Mouse (Mus musculus) frontal cortex, postnatal 36 days (tissue): Measurements from ENCODE around the gene Scaper.

Experiments
- DNase-seq, 2 experiments: peaks; one replicate each; pipeline ENCODE4 v3.0.0; 2022; ENCODE audit warnings: low spot score in 2 of 2

Gene Scaper

DNA sequence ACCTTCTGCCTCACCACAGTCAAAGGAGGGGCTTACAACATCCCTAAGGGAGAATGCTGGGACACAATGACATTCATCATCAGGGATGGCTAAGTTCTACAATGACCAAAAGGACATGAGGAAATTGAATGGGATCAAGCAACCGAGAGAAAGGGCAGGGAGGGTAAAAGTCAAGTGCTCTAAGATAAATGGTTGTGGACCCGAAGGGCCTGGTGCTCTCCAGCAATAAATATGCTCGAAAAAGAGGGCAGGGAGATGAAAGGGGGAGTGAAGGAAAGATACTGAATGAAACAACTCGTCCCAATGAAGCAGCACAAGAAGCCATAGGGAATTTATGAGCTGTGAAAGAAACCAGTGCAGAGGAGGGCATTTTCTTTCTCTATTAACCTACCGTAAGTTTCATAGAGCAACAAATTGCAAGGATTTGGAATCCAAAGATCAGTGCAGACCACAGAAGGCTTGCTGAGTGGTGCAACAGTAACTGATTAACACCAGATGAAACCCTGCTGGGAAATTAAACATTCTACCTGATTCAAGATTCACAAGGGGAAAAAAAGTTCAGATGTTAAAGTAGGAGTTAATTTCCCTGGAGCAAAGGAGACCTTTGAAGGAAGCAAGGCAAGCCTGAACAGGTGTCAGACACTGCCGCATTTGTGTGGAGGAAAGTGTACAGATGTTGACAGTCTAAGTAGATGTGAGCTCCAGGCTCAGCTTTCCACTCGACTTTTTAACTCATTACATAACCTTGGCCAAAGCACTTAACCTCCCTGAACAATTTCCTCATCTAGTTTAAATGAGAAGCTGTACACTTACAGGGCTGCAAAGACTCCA lies 329.0 kb downstream of the Scaper start:
- DNase-seq: no peak

DNA sequence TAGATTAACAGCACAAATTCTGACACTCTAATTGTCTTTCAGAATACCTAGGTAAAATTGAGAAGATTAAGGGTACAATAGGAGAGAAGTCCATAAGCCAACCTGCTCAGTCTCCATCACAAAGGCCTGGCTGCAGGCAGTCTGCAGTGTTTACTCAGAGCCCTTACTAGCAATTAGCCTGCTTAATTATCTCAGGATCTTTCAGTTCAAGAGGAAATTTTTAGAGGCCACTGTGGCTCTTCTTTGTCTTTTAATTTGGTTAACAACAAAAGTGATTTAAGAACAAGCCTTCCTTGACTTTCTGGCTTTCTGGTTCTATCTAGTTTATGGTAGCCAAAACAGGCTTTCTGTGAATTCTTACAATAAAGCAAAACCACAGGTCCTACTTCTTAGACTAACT lies 339.3 kb downstream of the Scaper start:
- DNase-seq: no peak

DNA sequence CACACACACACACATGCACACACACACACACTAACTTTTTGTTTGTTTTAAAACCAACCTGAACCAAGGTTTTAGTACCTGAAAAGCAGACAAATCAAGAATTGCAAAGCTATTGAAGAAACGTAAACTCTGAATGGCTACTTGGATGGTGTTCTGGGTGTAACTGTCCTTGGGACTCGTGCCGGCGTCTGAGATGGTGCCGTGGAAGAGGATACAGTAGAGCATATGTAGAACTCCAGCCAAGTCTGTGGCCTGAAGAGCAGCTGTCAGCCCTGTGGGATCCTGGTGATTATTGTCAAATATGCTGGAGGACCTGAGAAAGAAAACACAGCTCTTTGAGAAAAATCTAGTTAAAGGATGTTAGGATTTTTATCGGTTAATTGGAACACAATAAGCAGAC lies 351.8 kb downstream of the Scaper start:
- no peak for DNase-seq

DNA sequence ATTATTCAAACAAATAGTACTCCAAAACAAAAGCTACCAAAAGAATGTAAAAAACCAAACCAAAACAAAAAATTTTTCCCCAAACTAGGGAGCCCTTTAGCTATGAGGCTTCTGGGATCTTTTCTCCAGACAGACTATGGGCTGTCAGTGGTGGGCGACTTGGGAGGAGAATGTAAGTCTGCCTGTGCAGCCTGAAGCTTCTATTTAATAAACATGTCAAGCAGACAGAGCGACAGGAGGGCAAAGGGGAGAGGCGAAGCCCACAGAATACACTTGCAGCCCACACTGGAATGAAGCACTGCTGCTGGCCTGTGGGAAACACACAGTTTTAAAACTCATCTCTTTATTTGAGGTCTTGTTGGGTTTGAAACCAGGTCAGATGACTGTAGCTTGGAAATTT lies 356.5 kb downstream of the Scaper start:
- DNase-seq: no peak

DNA sequence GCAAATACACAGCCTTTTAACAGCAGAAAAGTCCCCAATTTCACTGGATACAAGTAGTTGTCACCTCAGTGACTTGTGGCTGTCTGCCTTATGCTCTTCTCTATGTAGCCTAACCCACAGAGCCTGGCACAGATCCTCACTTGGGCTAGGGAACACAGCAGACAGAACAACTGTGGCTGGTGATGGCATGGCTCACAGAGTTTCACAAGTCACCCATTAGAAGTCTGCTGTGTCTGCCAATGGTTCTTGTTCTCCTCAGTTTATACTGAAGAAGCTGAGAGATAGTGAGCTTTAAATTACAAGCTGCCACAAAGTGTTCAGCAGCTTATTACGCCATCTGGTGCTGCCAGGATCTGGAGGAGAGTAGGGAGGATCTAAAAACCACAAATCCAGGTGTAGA lies 361.3 kb downstream of the Scaper start:
- peak; percentile 4 to 11 for DNase-seq

DNA sequence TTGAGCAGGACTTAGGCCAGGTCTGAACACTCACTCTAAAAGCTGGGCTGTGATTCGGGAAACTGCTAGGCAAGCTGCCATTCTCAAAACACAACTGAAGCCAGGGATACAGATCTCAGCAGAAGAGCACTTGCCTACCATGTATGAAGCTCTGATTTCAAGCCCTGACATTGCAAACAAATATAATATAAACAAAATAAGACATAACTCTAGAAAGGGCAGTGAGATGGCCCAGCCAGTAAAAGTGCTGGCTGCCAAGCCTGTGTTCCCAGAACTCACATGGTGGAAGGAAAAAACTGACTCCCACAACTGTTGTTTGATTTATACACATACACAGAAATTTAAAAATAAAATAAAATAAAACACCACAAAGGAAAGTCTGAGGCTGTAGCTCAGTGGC lies 366.8 kb downstream of the Scaper start:
- DNase-seq: no peak

DNA sequence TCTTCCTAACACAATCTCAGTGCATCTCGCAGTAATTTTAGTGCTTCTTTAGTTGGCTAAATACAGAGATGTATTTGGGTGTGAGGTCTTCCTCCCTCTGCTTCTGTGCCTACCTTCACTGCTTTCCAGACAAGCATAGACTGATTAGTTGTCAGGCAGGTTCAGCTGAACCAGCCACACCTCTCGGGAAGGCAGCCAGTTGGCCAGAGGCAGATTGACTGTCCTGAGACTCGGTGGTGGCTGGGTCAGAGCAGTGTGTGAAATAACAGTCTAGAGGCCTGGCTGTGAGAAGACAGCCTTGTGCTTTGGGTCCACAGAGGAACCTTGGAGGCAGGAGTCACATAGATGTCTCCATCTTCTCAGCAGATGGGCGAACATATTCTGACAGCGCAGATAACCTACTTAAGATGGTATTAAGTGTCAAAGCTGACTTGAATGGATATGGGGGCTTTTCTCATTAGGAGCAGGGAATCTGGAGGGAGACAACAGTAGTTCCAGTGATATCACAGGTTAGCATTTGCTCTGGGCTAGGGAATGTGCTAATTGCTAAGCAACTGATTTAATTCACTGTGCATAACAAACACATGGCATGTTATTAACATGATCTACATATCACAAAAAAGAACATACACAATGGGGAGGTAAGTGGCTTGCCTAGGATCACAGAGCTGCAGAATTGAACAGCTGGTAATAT lies 369.3 kb downstream of the Scaper start:
- DNase-seq: no peak

DNA sequence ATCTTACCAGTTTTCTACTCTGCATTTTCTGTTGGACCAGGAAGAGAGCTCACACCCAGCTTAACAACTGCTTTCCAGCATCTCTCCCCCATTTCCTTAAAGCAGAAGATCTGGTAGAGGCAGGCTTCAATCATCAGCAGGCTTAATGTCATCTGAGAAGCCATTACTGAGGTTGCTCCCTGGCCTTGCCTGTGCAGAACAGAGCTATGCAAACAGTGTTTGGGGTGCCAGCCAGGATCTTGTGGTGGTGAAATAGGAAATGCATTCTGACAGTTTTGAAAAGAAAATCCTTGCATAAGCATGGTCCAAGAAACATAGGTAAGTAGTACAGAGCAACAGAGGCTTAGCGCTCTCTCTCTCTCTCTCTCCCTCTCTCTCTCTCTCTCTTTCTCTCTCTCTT lies 377.0 kb downstream of the Scaper start:
- DNase-seq: no peak

DNA sequence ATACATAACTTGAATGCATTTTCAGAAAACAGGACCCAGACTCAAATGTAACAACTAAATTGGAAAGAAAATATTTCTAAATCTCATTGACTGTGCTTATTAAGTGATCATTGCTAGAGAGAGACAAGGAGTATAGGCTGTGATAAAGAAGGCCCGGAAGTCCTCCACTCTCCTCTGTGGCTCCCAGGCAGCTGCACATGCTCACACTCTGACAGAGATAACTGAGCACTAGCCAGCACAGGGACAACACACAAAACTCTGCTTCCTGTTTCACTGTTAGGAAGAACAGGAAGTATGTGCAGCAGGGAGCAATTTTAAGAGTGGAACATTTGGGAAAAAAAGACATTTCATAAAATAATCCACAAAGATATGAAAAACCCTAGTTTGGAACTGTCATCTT lies 382.9 kb downstream of the Scaper start:
- DNase-seq: no peak

DNA sequence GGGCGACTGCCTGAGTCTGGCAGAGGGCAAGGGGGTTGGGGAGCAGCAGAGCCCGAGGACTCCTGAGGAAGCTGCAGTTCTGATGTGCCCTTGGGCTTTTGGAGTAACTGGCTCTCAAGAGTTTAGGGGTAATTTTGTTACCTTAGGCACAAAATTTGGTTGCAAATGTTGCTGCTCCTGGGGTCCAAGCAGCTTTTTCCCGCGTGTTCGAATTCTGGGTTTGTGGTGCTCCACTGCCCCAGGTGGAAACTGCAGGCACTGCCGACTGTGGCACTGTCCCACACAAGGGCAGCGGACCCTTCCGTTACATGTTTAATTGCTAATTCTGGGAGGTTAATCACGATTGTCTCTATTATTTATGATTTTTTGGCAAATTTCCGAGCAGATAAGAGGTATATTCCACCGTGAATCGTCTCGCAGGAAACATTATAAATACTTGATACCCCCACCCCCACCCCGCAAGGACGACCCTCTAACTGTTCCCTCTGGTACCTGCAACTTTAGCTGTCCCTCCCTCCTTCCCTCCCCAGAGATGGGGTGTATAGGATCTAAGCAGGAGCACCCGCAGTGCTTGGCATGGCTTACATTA lies 388.5 kb downstream of the Scaper start:
- DNase-seq: no peak

DNA sequence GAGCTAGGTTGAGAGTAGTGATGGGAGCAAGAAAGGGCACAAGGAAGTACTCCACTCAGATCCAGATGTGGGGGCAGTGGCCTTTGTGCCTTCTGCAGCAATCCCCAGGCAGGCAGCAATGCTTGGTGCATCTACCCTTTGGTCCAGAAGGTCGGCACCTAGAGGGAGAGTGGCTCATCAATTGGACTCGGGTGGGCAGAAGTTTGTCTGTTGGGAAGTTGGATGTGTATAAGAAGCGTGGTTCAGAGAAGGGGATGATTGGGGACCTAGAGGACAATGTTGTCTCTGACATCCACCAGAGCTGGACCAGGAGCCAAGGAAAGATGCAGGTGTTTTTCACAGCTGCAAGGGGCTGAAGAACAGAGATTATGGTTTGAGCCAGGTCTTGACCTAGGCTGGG lies 389.0 kb downstream of the Scaper start:
- DNase-seq: no peak

DNA sequence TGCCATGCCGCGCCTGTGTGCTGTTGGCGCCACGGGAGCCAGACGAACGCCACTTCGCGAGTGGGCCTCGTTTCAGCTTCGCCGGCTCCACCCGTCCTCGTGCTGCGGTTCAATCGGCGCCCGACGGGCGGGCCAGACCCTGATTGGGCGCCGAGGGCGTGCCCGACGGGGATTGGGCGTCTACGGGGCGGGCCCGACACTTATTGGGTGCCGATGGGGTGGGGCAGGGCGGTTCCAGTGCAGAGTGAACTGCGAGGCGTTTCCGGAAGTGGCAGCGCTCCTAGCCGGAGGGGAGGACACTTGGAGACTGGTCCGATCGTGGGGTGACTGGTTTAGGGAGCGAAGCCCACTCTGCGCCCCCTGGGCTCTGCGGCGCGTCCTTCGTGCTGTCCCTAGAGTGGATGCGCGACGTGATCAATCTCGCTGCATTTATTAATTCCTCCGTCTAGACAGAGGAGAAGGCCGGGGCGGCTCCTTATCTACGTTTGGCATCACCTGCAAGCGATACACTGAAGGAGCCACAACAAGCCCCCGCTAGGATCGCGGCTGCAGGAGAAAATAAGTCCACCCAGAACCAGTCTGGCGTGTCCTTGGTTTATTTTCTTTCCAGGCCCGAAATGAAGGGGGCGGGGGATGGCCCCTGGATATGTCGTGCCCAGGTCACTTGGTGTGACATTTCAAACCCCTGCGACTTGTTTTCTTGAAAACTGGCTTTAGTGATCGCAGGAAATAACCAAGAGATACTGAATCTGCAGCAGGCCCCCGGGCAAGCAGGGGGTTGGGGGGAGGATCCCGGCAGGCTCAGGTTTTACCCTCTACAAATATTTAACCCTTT lies 391.5 kb downstream of the Scaper start:
- peak; percentile 6 to 7 for DNase-seq

DNA sequence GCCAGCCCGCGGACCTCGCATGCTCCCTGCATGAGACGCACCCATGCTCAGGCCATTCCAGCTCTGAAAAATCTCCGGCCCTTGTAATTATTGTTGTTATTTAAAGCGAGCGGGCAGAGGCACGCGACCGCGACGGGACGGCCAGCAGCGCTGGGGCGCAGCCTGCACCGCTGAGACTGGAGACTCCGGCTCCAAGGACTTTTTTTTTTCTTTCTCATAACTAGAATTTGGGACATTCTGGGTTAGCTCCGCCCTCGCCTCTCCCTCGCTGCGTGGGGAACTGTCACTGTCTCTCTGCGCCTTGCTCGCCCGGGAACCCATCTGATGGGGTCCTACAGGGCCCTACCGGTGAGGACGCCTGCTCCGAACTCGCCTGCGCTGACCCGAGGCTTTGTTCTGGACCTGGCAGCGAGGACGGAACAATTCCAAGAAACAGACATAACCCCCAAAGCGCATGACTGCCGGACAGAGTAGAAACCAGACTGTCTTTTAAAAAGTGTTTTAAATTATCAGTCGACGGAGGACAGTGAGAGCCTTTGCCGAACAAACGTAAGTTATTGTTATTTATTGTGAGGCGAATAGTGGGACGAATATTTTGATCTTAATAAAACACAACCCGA lies 392.3 kb downstream of the Scaper start:
- DNase-seq: peak; percentile 11 to 16

DNA sequence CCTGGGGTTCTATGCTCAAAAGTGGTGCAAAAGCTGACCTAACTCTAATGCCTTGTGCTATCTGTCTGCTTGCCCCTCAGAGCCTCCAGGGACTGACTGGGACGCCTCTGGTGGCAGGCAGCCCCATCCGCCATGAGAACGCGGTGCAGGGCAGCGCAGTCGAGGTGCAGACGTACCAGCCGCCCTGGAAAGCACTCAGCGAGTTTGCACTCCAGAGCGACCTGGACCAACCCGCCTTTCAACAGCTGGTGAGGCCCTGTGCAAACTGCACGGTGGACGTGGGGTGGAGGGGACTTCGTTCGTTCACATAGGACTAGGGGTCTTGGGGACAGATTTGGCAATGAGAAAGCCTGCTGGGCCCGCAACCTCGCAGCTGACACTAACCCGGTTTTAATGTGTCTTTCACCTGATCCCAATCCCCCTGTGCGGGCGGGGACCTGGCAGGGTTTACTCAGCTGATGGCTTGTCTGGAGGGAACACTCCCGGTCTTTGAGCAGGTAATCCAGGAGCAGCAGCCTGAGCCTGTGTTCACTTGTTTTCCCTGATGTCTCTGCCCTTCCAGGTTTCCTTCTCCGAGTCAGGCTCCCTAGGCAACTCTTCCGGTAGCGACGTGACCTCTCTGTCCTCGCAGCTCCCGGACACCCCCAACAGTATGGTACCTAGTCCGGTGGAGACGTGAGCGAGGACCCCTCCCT lies 392.9 kb downstream of the Scaper start:
- DNase-seq: peak; percentile 31 to 39

DNA sequence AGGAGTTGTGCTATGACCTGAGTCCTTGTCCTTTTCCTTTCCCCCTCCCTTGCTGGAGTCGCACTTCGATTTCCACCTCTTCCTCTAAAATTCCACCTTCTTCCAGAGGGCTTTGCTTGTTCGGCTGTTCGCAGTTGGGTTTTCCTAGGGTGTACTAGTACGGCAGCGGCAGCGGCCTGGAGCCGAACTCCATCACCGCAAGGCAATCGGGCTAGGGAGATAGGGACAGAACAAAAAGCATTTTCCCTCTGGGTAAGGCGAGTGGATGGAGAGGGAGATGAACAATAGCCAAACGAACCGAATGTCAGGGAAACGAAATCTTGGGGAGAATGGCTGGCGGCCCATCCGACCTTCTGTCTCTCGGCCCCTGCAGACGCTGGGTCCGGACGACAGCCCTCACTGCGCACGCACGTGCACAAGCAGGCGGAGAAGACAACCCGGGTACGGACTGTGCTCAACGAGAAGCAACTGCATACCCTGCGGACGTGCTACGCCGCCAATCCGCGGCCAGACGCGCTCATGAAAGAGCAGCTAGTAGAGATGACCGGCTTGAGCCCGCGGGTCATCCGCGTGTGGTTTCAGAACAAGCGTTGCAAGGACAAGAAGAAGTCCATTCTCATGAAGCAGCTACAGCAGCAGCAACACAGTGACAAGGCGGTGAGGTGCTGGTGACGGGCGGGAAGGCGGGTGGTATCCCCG lies 394.1 kb downstream of the Scaper start:
- DNase-seq: peak; percentile 59 to 63

DNA sequence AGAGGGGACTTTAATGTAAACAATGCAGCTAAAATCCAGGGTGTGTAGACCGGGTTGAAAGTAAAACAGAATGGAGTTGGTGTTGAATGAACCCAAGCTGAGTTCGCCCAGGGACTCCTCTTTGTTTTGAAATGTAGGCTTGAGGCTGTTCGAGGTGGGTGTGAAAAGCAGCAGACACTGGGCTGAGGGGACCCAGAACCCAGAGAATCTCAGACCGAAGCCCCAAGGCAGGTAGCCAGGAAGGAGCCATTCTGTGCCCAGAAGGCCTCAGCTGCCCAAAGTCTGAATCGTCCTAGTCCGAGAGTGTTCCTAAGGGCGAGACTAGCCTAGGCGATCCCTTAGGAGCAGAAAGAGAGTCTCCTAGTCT lies 394.6 kb downstream of the Scaper start:
- no peak for DNase-seq

DNA sequence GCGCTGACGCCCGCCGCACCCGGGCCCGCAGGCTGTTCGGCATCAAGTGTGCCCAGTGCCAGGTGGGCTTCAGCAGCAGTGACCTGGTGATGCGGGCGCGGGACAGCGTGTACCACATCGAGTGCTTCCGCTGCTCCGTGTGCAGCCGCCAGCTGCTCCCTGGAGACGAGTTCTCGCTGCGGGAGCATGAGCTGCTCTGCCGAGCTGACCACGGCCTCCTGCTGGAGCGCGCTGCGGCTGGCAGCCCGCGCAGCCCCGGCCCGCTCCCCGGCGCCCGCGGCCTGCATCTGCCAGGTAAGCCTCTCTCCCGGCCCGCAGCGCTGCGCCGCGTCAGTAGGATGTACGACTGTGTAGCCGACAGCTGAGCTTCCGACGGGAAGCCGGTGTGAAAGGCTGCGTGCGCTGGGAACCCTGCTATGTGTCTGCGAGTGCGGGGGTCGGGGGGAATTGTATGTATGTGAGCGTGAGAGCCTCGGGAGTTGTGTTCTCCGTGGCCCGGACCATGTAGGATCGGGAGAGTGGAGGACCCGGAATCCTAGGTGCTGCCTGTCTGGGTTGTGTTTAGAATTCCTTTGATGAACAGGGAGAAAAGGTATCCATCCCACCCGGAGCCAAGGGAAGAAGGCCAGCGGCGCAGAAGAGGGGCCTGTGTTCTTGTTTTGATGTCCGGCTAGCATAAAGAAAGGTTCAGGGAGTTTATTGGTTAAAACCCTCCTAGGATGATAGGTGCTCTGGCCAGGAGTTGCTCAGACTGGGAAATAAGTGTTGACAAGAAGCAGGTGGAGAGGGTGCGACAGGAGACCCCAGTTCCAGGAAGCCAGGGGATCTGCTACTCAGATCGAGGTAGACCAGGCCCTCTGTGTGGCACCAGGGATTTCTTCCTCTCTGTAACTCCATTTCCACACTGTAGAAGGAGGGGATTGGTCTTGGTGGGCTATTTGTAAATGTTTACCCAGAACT lies 395.3 kb downstream of the Scaper start:
- no peak for DNase-seq

DNA sequence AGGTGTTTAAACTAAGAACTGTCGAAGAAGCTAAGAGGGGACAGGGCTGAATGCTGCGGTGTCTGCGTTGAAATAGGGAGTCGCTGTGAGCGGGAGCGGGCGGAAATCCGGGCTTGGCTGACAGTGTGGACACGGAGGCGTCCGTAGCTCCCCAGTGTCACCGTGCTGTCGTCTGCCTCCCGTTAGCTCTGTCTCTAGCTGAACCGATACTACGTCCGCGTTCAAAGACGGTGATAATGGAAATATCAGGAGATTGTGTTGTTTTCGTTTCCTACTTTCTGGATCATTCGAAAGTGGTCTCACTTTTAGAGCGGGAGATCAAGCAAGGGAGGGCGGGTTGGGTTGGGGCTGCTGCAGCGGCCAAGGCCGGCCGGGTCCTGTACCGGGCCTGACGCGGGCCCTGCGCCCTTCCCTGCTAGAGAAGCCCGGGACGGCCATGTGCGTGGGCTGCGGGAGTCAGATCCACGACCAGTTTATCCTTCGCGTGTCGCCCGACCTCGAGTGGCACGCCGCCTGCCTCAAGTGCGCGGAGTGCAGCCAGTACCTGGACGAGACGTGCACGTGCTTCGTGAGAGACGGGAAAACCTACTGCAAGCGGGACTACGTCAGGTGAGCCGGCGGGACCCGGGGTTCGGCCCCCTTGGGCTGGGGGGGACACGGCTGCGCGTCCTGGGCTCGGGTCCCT lies 396.1 kb downstream of the Scaper start:
- peak; percentile 25 to 26 for DNase-seq

DNA sequence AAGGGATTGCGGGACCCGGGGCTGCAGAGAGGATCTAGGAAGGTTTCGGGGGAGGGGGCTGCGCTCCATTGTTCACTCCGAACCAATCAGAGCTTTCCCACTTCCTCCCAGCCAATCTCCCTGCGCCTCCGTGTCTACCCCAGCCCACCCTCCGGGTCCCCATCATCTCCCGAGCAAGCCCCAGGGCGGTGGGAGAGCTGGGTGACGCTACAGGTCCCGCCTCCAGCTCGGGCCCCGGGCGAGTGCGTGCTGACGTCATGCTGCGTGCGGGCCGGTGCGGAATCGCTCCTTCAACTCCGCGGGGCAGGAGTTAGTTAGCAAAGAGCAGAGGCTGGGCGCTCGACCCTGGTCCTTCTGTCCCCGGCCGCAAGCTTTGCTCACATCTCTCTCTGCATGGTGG lies 397.0 kb downstream of the Scaper start:
- peak in 1 of 2 experiments; percentile 11 for DNase-seq
